Mouse (Mus musculus) adrenal gland, postnatal 25 days (tissue): ENCODE measurements around the gene Syne2. TPM values are rescaled to one million over a fixed set of nuclear protein-coding genes. Genes with fewer than 3 reads are reported as not detected.

Source experiments
- DNase-seq: peaks from one replicate; pipeline ENCODE4 v3.0.0; 2021; ENCODE audit warnings: mixed read lengths
- total RNA-seq: library from RNA; stranded (reverse); gene quantifications from 2 replicates; pipeline ENCODE4 v1.2.3, GENCODE M21; 2021

The Syne2 gene
- total RNA-seq, 1 experiment from 2014 or later: 67.7 TPM

DNA sequence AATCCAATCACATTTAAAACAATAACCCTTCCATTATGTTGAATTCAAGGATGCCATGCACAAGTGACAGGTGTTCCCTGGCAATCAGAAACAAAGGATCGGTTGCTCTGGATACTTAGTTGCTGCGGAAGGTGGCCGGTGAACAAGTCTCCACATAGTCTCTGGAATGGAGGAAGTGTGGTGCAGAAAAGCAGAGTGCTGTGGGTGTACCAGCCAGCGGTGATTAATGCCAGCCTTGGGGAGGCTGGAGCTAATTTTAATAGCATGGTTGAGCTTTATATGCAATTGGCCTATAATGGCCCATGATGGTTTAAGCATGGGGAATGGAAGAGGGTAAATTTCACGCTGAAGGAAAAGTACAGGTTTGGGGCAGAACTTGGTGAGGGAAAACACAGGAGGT lies 11.7 kb downstream of the Syne2 start:
- no peak for DNase-seq

DNA sequence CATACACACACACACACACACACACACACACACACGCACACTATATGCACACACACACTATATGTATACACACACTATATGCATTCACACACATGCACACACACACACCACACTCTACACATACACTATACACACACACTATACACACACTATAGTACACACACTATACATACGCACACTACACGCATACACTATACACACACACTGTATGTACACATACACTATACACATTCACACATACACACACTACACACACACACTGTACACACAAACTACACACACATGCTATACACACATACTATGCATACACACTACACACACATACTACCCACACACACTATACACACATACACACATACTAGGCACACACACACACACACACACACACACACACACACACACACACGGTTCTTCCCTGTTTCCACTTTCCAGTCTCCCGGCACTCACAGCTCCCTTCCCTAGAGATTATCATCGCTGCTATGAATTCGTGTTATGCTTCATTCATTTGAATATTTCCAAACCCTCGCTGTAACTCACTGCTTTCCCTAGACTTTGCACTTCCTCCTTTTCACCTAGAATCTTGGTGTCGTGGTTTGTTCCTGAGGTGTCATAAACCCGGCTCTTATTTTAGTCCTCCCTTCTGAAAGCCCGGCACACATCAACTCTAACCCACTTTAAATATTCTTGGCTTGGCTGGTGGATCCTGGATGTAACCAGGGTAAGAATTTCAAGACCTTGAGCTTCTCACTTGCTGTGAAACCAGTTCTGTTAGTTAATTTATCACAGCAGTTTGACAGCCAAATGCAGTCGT lies 15.4 kb downstream of the Syne2 start:
- no peak for DNase-seq

DNA sequence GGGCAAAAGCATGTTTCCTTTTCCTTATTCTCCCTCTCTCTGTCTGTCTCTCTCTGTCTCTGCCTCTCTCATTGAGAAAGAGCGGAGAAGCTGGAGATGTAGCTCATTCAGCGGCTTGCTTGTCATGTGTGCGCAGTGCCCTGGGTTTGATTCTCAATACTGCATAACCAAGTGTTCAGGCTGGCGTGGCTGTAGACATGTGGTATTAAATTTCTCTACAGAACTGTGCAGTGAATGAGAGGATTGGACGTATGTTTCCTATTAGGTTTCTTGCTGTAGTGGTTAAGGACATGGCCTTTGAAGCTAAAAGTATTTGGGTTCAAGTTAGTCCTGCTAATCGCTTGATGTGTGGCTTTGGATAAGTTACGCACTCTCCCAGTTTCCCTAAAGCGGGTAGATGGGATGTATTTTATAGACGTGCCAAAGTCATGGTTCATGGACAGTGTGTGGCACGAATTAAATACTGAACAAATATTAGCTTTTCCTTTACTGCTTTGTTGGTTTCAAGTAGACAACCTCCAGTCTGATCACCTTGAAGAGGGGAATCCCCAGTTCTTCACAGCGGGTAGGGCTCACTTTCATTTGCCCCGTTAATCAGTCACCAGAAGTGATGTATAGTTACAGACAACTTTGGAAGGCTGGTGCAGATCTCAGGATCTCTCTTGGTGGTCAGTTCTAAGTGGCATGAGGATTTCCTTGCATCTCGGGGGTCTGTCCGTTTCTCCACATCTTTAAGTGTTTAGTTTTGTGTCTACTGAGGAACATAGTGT lies 16.2 kb downstream of the Syne2 start:
- DNase-seq: no peak

GRCm38 (mm10) chr12:75836524-75836962 lies 18.6 kb downstream of the Syne2 start:
- DNase-seq: no peak

- DNase-seq: no peak
Measured at GRCm38 (mm10) chr12:75837462-75837861, 19.5 kb downstream of the Syne2 start.

GRCm38 (mm10) chr12:75839083-75839736 lies 21.3 kb downstream of the Syne2 start:
- DNase-seq: no peak

- no peak for DNase-seq
Measured at GRCm38 (mm10) chr12:75841183-75841582, 23.2 kb downstream of the Syne2 start.

GRCm38 (mm10) chr12:75844311-75844710 lies 26.4 kb downstream of the Syne2 start:
- no peak for DNase-seq

DNA sequence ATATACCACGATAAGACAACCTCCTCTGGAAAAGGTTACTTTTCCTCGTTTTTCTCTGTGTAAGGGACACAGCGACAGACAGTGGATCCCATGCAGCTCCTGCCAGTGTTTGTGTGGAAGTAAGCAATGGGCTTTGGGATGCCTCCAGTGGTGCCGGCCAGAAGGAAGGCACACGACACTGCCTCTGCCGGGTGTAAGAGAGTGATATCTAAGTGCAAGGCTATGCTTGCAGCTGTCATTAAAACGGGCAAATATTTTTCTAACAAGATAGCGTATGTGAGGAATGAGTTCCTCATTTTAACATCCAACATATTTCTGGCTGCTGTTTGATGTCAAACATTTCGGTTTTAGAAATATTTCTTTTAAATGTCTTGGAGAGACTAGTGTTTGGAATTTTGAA lies 27.1 kb downstream of the Syne2 start:
- DNase-seq: no peak

DNA sequence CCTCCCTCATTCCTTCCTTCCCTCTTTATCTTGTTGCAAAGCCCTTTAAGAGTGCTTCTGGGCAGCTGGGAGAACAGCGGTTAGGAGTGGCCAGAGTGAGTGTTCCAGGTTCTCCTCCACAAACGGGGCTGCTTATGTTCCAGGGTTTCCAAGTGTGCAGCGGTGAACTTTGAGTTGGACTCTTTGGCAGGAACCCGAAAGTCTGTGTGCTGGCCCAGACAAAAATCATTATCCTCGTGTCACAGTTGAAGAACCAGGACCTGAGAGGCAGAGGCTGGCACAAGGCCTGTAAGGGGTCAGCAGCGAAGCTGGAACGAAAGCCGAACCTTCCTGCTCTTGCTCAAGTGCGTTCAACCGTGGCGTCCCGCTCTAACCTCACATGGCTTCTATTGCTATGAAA lies 28.6 kb downstream of the Syne2 start:
- DNase-seq: no peak

GRCm38 (mm10) chr12:75850205-75850604 lies 32.3 kb downstream of the Syne2 start:
- DNase-seq: no peak

DNA sequence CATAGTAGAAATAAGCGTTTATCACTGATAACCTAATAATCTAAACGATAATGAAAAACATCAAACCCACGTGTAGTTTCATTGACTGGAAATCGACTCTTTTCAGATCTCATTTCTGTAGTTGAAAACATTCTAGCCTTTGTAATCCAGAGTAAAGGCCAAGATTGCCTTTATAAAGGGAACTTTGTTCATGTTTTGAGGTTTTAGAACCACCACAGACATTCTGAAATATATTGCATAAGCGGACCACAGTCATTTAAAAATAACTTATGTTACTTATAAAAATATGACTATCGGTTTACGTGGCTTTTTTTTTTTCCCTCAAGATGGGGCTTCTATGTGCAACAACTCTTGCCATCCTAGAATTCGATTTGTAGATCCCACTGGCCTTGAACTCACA lies 33.5 kb downstream of the Syne2 start:
- no peak for DNase-seq

- no peak for DNase-seq
Measured at GRCm38 (mm10) chr12:75852384-75852783, 34.5 kb downstream of the Syne2 start.

GRCm38 (mm10) chr12:75853559-75853958 lies 35.6 kb downstream of the Syne2 start:
- DNase-seq: peak; percentile 38

DNA sequence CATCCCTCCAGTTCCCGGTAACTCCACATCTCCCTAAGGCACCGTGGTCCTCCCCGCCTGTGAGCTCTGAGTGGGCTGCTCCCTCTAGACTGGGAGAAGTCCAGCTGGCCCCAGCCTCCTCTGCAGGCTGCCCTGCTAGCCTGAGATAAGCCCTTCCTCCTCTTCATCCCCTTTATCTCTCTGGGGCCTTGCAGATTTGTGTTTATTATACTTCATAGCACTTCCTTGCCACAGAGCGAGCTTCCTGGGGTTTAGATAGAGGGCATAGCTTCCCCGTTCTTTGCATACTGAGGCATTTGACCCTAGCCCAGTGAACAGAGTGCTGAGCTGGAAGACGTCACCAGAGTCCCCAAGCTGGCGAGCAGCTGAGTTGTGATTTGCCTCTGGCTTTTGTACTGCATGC lies 37.1 kb downstream of the Syne2 start:
- no peak for DNase-seq

GRCm38 (mm10) chr12:75855621-75856020 lies 37.7 kb downstream of the Syne2 start:
- DNase-seq: no peak

DNA sequence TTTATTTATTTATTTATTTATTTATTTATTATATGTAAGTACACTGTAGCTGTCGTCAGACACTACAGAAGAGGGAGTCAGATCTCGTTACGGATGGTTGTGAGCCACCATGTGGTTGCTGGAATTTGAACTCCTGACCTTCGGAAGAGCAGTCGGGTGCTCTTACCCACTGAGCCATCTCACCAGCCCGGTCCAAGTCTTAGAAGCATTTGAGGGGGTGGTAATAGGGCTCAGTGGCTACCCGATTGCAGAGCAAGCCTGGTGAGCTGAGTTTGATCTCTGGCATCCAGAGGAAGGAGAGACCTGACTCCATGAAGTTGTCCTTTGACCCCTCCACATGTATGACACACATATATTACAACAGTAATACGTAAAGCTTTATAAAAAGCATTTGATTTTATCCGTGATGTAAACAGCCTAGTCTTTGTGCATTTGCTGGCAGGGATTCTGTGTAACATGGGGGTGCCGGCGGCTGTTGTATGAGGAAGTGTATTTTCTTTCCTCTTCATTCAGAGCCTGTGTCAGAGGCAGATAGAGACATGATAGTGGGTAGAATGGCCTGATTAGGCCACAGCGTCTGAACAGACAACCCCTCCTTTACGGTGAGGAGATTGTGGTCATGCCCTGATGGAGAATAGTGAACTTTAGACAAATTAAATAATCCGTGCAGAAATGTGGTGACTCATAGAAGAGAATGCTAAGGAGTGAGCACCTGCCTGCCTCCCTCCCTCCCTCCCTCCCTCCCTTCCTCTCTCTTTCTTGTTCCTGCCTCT lies 38.3 kb downstream of the Syne2 start:
- no peak for DNase-seq

- peak; percentile 37 for DNase-seq
Measured at GRCm38 (mm10) chr12:75859936-75860335, 42.0 kb downstream of the Syne2 start.

DNA sequence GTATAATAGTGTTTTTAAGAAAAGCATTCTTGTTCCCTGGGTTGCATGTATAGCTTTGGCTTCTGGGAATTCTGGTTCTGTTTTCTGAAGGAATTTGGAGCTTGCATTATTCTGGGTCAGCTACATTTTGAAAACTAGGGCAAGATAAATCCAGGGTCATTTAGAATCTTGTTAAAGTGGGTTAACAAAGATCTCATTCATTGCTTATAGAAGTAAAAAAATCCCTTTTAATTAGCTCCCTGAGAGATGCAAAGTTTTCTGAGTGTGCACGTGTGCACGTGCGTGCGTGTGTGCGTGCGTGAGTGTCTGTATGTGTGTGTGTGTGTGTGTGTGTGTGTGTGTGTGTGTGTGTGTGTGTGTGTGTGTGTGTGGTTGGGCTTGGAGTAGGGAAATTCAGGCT lies 42.9 kb downstream of the Syne2 start:
- no peak for DNase-seq

DNA sequence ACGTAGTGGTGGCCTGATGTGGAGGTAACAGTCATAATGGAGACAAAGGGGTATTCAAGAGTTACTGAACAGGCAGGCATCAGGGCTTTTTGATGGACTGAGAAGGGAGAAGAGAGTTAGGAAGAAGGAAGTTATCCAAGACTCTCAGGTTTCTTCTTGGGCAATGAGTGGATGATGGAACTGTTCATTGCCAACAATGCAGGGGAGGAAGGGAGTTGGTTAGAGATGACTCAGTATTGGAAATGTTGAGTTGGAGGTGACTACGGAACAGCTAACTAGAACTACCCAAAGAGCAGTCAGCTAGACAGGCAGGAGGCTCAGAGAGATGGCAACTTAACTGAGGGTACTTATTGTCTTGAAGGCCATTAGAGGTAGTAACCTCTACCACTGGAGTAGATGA lies 47.2 kb downstream of the Syne2 start:
- DNase-seq: no peak

GRCm38 (mm10) chr12:75866419-75867373 lies 48.8 kb downstream of the Syne2 start:
- DNase-seq: no peak
